Mouse (Mus musculus) heart, embryonic 14.5 days (tissue): ENCODE data around the gene Zfp992. TPM values are rescaled to one million over a fixed set of nuclear protein-coding genes. Genes with fewer than 3 reads are reported as not detected.
"Not testable (repeated sequence)": the region's sequence is repeated elsewhere in the genome, so short reads cannot be mapped to it uniquely, and the experiment has no call there.

Experiments used
- ATAC-seq: fragments of 200-750 bp; cut with Nextera tagmentation; 2 replicates; pipeline ENCODE4 v1.8.0; 2017; ENCODE audit warnings: low read depth, moderate TSS enrichment; ENCODE audit not compliant: insufficient number of reproducible peaks, insufficient read depth, low FRiP score
- H3K27ac ChIP-seq, 2 experiments: fragments of 200-500 bp in 1 of 2; fragments of 300-500 bp in 1 of 2; sonication (generic) in 1 of 2; replicated peaks in 1 of 2; 2 replicates each; pipeline ENCODE4 v1.5.1; 2012 to 2014; ENCODE audit warnings: low read depth in 2 of 2, low read length in 2 of 2, control low read depth in 1 of 2, mild to moderate bottlenecking in 1 of 2, mixed read lengths in 1 of 2; ENCODE audit not compliant: control insufficient read depth in 1 of 2, insufficient read depth in 1 of 2
- H3K27me3 ChIP-seq: fragments of 300-500 bp; sonication (generic); 2 replicates; pipeline ENCODE4 v1.6.1; 2014; ENCODE audit warnings: mild to moderate bottlenecking, low read length, control low read depth; ENCODE audit not compliant: control insufficient read depth, insufficient read depth
- H3K36me3 ChIP-seq: fragments of 300-500 bp; sonication (generic); 2 replicates; pipeline ENCODE4 v1.6.1; 2014; ENCODE audit warnings: mild to moderate bottlenecking, control low read depth, low read length, mixed read lengths; ENCODE audit not compliant: control insufficient read depth, insufficient read depth
- H3K4me1 ChIP-seq, 2 experiments: fragments of 200-500 bp in 1 of 2; fragments of 300-500 bp in 1 of 2; sonication (generic) in 1 of 2; 2 replicates each; pipeline ENCODE4 v1.6.1; 2012 to 2014; ENCODE audit warnings: low read length in 2 of 2, control low read depth in 1 of 2, mixed read lengths in 1 of 2; ENCODE audit not compliant: control insufficient read depth in 2 of 2, insufficient read depth in 2 of 2
- H3K4me2 ChIP-seq: fragments of 300-500 bp; sonication (generic); 2 replicates; pipeline ENCODE4 v1.6.1; 2014; ENCODE audit warnings: mild to moderate bottlenecking, low read length
- H3K4me3 ChIP-seq, 2 experiments: fragments of 200-500 bp in 1 of 2; fragments of 300-500 bp in 1 of 2; sonication (generic) in 1 of 2; 2 replicates each; pipeline ENCODE4 v1.5.1; 2012 to 2014; ENCODE audit warnings: low read length in 2 of 2, mild to moderate bottlenecking in 2 of 2, control low read depth in 1 of 2, low read depth in 1 of 2, moderate library complexity in 1 of 2; ENCODE audit not compliant: control insufficient read depth in 1 of 2, insufficient read depth in 1 of 2
- H3K9ac ChIP-seq: fragments of 300-500 bp; sonication (generic); 2 replicates; pipeline ENCODE4 v1.6.1; 2014; ENCODE audit warnings: mild to moderate bottlenecking, low read length
- H3K9me3 ChIP-seq: fragments of 300-500 bp; sonication (generic); 2 replicates; pipeline ENCODE4 v1.6.1; 2016; ENCODE audit warnings: low read length, control low read depth; ENCODE audit not compliant: control insufficient read depth
- WGBS: fragments of 180-500 bp; shearing (Covaris S2); extraction: QIAGEN DNeasy Blood & Tissue Kit; methylation state at CpG from one replicate; pipeline ENCODE4 v1.1.7; 2014; 5-methylcytosine and 5-hydroxymethylcytosine counted together
- polyA plus RNA-seq: library from polyadenylated mRNA; unstranded; fragments of >200 nt; fragmentation: Nextera tagmentation; extraction: Ambion mirVana; gene quantifications from 2 replicates; pipeline ENCODE4 v1.2.1, GENCODE M21; 2014

Zfp992 gene
- polyA plus RNA-seq, 1 experiment from 2014 or later = 4.4 TPM

DNA sequence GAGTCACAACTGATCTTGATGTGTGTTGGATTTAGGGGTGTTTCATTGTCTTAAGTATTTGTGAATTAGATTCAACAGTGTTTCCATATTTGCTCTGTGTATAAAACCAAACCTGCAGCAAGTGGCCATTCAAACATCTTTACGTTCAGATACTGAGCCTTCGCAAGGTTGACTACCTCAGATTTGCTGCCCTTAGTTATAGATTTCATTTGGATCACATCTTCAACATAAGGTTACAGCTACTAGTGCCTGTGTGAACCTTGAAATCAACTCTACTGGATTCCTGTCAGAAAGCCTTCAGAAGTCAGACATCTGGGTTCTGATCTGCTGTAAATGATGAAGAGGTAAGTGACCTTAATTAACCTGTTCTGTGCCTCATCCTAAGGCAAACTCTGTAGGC is 27.4 kb downstream of the Zfp992 start:
- H3K9ac ChIP-seq, H3K36me3 ChIP-seq, H3K27ac ChIP-seq, H3K27me3 ChIP-seq, ATAC-seq, H3K4me2 ChIP-seq, H3K4me1 ChIP-seq, H3K4me3 ChIP-seq: not testable (repeated sequence)
- peaks cover 41% of the 10 kb centered on the region for H3K9me3 ChIP-seq
- 90% methylated on average over 2 of the region's 2 CpGs for WGBS

GRCm38 (mm10) chr4:146476959-146477358 is 28.1 kb downstream of the Zfp992 start:
- H3K27ac ChIP-seq, H3K4me3 ChIP-seq, ATAC-seq, H3K4me1 ChIP-seq, H3K4me2 ChIP-seq, H3K27me3 ChIP-seq, H3K9ac ChIP-seq, H3K36me3 ChIP-seq: not testable (repeated sequence)
- WGBS = 67% methylated on average over 3 of the region's 3 CpGs
- H3K9me3 ChIP-seq = peaks cover 45% of the 10 kb centered on the region

DNA sequence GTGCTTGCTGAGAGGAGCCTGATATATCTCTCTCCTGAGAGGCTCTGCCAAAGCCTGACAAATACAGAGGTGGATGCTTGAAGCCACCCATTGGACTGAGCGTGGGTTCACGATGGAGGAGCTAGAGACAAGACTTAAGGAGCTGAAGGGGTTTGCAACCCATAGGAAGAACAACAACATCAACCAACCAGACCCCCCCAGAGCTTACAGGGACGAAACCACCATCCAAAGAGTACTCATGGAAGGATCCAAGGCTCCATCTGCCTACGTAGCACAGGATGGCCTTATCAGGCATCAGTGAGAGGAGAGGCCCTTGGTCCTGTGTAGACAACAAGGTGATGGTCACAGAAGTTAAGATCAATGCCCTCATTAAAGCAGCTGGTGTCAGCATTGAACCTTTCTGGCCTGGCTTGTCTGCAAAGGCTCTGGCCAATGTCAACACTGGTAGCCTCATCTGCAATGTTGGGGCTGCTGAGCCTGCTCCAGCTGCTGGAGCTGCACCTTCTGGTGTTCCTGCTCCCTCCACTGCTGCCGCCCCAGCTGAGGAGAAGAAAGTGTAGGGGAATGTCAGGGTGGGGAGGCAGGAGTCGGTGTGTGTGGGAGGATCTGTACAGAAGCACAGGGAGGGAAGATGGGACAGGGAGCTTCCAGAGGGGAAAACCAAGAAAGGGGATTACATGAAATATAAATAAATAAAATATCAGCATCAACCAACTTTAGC is 31.7 kb downstream of the Zfp992 start:
- not testable (repeated sequence) for H3K27ac ChIP-seq, H3K9ac ChIP-seq, H3K4me3 ChIP-seq, H3K27me3 ChIP-seq, H3K36me3 ChIP-seq, H3K4me2 ChIP-seq, H3K4me1 ChIP-seq
- ATAC-seq = peak; percentile 18; the same call in 1 of the 2 replicates
- 63% methylated on average over 6 of the region's 6 CpGs for WGBS
- peaks cover 73% of the 10 kb centered on the region for H3K9me3 ChIP-seq

- H3K4me3 ChIP-seq, H3K4me1 ChIP-seq, H3K9ac ChIP-seq, H3K4me2 ChIP-seq, H3K27me3 ChIP-seq, ATAC-seq, H3K36me3 ChIP-seq, H3K27ac ChIP-seq: not testable (repeated sequence)
- WGBS = 80% methylated on average over 10 of the region's 10 CpGs
- peaks cover 68% of the 10 kb centered on the region for H3K9me3 ChIP-seq
Observed at GRCm38 (mm10) chr4:146482546-146482945, 33.7 kb downstream of the Zfp992 start.

DNA sequence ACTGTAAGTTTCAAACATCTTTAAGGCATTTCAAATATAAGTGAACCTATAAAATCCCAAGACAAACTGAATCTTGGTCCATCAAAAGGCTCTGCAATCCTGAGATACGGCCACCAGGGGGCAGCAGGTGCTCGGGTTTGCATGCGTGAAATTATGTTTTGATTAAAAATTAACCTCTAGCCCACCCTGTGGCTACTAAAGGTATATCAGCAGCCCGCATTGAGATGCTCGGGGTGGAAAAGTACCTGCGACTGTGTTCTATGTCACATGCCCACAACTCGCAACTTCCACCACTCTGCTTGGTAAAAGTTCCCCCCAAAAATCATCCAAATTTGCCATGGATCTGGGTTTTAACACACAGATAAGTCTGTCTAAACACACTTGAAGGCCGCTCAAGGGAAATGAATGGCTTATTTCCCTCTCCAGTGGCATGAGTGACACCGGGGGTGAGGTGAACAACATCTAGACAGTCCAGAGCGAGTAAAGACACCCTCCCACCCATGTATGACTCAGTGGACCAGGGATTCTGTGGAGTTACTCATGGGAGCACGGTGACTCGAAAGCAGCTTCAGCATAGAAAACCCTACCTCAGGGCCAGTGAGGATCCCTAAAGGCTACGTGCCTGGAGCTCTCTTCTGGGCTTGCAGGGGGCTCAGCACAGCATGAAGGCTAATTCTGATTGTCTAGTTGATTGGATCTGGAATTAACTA is 34.9 kb downstream of the Zfp992 start:
- peaks cover 60% of the 10 kb centered on the region for H3K9me3 ChIP-seq
- not testable (repeated sequence) for H3K4me3 ChIP-seq, H3K9ac ChIP-seq, H3K4me1 ChIP-seq, H3K27ac ChIP-seq, H3K27me3 ChIP-seq, H3K36me3 ChIP-seq, H3K4me2 ChIP-seq
- 65% methylated on average over 13 of the region's 13 CpGs for WGBS
- ATAC-seq = 0 out of 2 replicates have a peak, but pooled peaks have one; percentile 33

GRCm38 (mm10) chr4:146484676-146485075 is 35.9 kb downstream of the Zfp992 start:
- not testable (repeated sequence) for H3K9ac ChIP-seq, H3K4me2 ChIP-seq, ATAC-seq, H3K4me3 ChIP-seq, H3K36me3 ChIP-seq, H3K4me1 ChIP-seq, H3K27ac ChIP-seq, H3K27me3 ChIP-seq
- H3K9me3 ChIP-seq = peaks cover 60% of the 10 kb centered on the region

DNA sequence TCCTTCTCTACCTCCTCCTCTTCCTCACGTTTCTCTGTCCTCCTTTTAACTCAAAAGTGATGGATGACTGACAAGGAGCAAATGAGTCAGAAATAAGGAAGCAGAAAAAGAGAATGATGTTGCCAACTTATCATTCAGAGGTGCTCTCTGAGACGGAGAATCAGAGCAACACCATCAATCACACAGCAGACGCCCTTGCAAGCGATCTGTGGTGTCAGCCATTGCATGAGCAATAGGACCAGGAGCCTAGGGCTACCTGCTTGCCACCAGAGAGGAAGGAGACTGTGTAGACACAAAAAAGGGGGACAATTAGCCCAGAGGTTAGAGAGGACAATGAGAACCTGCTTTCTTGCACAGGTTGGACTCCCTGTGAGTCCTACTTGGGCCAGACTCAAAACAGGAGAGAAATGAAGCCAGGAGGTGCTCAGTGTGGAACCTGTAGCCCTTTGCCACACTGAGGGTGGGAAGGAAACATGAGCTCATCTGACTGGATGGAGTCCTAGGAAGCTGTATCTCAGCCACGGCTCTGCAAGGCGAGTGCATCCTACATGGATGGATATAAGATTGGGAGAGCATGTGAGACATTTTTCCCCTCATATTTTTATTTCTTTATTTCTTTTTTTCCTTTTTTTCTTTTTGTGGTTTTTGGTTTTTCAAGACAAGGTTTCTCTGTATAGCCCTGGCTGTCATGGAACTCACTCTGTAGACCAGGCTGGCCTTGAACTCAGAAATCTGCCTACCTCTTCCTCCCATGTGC is 36.5 kb downstream of the Zfp992 start:
- not testable (repeated sequence) for H3K4me3 ChIP-seq, H3K27ac ChIP-seq, H3K4me1 ChIP-seq, H3K27me3 ChIP-seq, ATAC-seq, H3K4me2 ChIP-seq, H3K9ac ChIP-seq, H3K36me3 ChIP-seq
- 63% methylated on average over 6 of the region's 6 CpGs for WGBS
- H3K9me3 ChIP-seq = peaks cover 59% of the 10 kb centered on the region
